13 mouse cellular contexts compared by ENCODE assay signal in genomic region chr16:70881098-70881850, GRCm38 (mm10).
DNase-seq lines count a peak whose midpoint lies in the region; ATAC-seq lines count a peak whose summit lies in the region.
"Had no signal": no experiment of that assay in that cellular context is flagged by ENCODE, and none has a peak within 500 bp of the region (broad histone marks: within the 10 kb centered on the region; RNA-seq: fewer than 3 reads in every experiment).

No protein-coding gene starts in this region.

- no peak overlapping the region for H3K27ac ChIP-seq in forebrain, embryonic 11.5 days (ENCODE audit: low read depth, low read length)
- peak overlapping the region; percentile 64 for H3K27ac ChIP-seq in neural tube, embryonic 13.5 days (replicated peaks)
- H3K27ac ChIP-seq: limb, embryonic 15.5 days; macrophage; stomach, embryonic 15.5 days had no signal

- ATAC-seq in forebrain, embryonic 11.5 days (replicated peaks; ENCODE audit: low FRiP score) = 0 out of 2 replicates have a peak, but pooled peaks have one; percentile 34
- peak; percentile 56; the same call in 1 of the 2 replicates for ATAC-seq in neural tube, embryonic 13.5 days (ENCODE audit: low read depth)
- ATAC-seq in monocyte, adult 5-6 weeks (replicated peaks; ENCODE audit: insufficient number of reproducible peaks, low FRiP score, low TSS enrichment, poor library complexity, severe bottlenecking) = no peak
- ATAC-seq: CD4-positive, CD25-positive, alpha-beta regulatory T cell, adult 4 months had no signal

- H3K4me2 ChIP-seq in forebrain, embryonic 11.5 days (ENCODE audit: low read depth, low read length, severe bottlenecking) = no peak overlapping the region
- peak overlapping the region; percentile 49 for H3K4me2 ChIP-seq in neural tube, embryonic 13.5 days
- H3K4me2 ChIP-seq: limb, embryonic 15.5 days; stomach, embryonic 15.5 days had no signal

- no peaks in the 10 kb centered on the region for H3K9me3 ChIP-seq in forebrain, embryonic 11.5 days (ENCODE audit: control insufficient read depth, low read length)
- H3K9me3 ChIP-seq in neural tube, embryonic 13.5 days = no peaks in the 10 kb centered on the region
- H3K9me3 ChIP-seq: limb, embryonic 15.5 days; stomach, embryonic 15.5 days had no signal

- DNase-seq in layer of hippocampus, postnatal 10 days (ENCODE audit: low spot score in 2 of 2) = peak; percentile 15 to 20
- DNase-seq in layer of hippocampus, adult 9-10 months (ENCODE audit: low spot score) = no peak
- DNase-seq in forebrain, embryonic 11.5 days (ENCODE audit: low spot score) = no peak
- DNase-seq in left cerebral cortex, adult 8-10 months (ENCODE audit: low spot score in 2 of 2) = peak; percentile 14 to 25
- no peak for DNase-seq in thymus, postnatal 0 days (ENCODE audit: low spot score)
- DNase-seq in urinary bladder, adult 2 months (ENCODE audit: low spot score) = no peak
- DNase-seq: heart, postnatal 10 days had no signal

- no peak overlapping the region for H3K4me3 ChIP-seq in forebrain, embryonic 11.5 days (ENCODE audit: low read depth, low read length)
- H3K4me3 ChIP-seq in neural tube, embryonic 13.5 days = peak overlapping the region; percentile 17
- H3K4me3 ChIP-seq: limb, embryonic 15.5 days; stomach, embryonic 15.5 days had no signal

- H3K9ac ChIP-seq in forebrain, embryonic 11.5 days (ENCODE audit: low read length) = no peak overlapping the region
- H3K9ac ChIP-seq in neural tube, embryonic 13.5 days = peak overlapping the region; percentile 54
- H3K9ac ChIP-seq: limb, embryonic 15.5 days; stomach, embryonic 15.5 days had no signal

- WGBS in forebrain, embryonic 11.5 days = 73% methylated on average over 14 of the region's 14 CpGs
- WGBS in neural tube, embryonic 13.5 days = 42% methylated on average over 14 of the region's 14 CpGs

- H3K27me3 ChIP-seq in forebrain, embryonic 11.5 days (ENCODE audit: control insufficient read depth, insufficient read depth, low read length) = no peaks in the 10 kb centered on the region
- no peaks in the 10 kb centered on the region for H3K27me3 ChIP-seq in neural tube, embryonic 13.5 days
- H3K27me3 ChIP-seq: limb, embryonic 15.5 days; stomach, embryonic 15.5 days had no signal

- H3K4me1 ChIP-seq in forebrain, embryonic 11.5 days (replicated peaks; ENCODE audit: control insufficient read depth, insufficient read depth, low read length) = peaks cover 5% of the 10 kb centered on the region
- peaks cover 12% of the 10 kb centered on the region for H3K4me1 ChIP-seq in neural tube, embryonic 13.5 days (replicated peaks)
- H3K4me1 ChIP-seq: limb, embryonic 15.5 days; stomach, embryonic 15.5 days had no signal

- H3K36me3 ChIP-seq in forebrain, embryonic 11.5 days (ENCODE audit: control insufficient read depth, insufficient read depth, low read length) = no peaks in the 10 kb centered on the region
- H3K36me3 ChIP-seq in neural tube, embryonic 13.5 days = no peaks in the 10 kb centered on the region
- H3K36me3 ChIP-seq: limb, embryonic 15.5 days; stomach, embryonic 15.5 days had no signal

Comparison
In these comparisons a context has a peak if more than half of its experiments do, and no peak if none do; other contexts are left out.
1. DNase-seq: peak in layer of hippocampus, postnatal 10 days (2 of 2) and left cerebral cortex, adult 8-10 months (2 of 2); none in layer of hippocampus, adult 9-10 months (single experiment), forebrain, embryonic 11.5 days (single experiment), thymus, postnatal 0 days (single experiment) and urinary bladder, adult 2 months (single experiment).